Mouse (Mus musculus) layer of hippocampus, adult 9-10 months (tissue): ENCODE measurements at regions not wholly inside any gene's neighbourhood (a gene's known extent, or its start where the extent isn't known, plus 50 kb on each side); places are given as distances from the start of the nearest gene placed in this dataset.

ENCODE experiments used
- DNase-seq: peaks from one replicate; pipeline ENCODE4 v3.0.0; 2022; ENCODE audit warnings: low spot score

DNA sequence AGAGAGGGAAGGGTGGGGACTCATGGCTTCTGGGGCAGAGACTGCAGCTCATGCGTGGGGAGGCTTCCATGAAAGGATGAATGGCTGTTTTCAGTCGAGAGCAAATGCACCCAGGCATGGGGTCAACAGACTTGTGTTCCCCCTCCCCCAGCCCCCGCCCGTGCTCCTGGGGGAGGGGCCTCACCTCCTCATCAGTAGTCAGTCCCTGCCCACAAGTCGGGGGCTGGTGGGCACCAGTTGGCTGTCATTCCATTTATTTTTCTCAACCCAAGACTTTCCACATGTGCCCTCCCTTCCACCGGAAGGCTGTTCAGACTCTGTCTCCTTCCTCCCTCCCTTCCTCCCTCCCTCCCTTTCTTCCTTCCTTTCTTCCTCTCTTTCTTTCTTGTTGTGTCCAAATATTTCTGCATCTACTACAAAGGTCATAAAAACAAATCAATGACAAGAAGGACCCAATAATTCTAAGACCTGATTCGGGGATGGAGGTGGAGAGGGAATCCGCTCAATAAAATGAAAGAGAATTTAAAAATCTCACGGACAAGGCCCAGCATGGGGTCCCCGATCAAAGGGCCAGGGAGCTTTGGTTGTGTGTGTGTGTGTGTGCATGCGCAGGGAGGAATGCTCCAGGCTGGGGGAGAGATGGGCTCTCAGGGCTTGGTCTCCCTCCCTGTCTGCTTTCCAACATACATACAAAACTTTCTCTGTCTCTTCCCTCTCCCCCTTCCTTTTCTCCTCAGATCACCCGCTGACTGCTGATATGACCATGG is 57.7 kb downstream of the Rpl14 start:
- DNase-seq, result no peak

- no peak for DNase-seq
Measured at GRCm38 (mm10) chr9:120629609-120630008, 58.4 kb downstream of the Rpl14 start.

- DNase-seq, result no peak
Measured at GRCm38 (mm10) chr9:120632821-120633220, 61.6 kb downstream of the Rpl14 start.

- no peak for DNase-seq
Measured at GRCm38 (mm10) chr9:120642656-120643055, 71.4 kb downstream of the Rpl14 start.

DNA sequence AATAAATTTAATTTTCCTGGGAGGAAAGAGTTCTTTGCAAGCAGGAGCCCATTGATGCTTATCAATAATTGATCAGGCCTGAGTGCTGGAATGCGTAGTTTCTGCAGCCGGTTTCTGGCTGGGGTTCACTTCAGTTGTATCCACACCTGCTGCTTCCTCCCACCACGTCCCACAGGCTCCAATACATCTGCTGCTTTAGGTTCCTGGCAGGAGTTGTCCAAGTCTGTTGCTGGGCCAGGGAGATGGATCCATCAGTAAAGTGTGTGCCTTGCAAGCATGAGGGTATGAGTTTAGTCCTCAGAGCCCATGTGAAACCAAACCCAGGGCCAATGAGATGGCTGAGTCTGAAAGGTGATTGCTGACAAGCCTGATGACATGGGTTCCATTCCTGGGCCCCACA is 72.1 kb downstream of the Rpl14 start:
- DNase-seq, result peak; percentile 43

- DNase-seq, result no peak
Measured at GRCm38 (mm10) chr9:120645776-120646175, 74.5 kb downstream of the Rpl14 start.

DNA sequence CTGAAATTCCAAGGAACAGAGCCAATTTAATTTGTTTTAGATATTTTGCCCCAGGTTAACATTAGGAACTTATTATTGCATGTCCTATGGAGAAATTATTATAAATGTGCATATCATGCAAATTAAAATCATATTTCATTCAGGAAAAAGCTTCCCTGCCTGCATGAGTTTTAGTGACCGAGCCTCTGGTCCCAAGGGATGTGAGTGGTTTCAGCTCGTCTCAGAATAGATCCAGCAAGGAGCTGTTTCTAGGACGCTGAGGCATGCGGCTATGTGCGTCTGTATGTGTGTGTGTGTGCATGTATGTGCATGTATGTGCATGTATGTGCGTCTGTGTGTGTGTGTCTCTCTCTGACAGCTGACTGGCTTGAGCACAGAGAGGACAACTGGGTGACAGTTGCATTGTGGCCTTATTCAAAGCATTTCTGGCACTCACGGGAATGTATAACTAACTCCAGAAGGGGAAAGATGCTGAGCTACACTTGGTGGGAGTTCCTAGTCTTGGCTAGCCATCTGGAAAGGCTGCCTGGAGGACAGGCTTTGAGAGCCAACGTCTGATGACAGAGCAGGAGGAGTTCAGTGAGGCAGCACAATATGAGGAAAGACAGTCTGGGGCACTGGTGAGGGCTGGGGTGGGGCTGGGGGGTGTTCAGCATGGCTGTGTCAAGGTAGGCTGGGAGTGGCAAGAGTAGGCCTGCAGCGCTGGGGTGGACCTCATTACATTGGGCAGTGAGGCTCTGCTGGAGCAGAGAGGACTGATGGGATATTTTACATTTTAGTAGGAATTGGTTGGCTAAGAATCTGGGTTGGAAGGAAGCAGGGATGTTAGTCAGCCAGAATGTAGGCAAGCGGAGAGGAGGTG is 75.8 kb downstream of the Rpl14 start:
- no peak for DNase-seq

- no peak for DNase-seq
Measured at GRCm38 (mm10) chr9:120647668-120647955, 76.4 kb downstream of the Rpl14 start.

GRCm38 (mm10) chr9:120652733-120653132 is 81.5 kb downstream of the Rpl14 start:
- DNase-seq, result no peak

GRCm38 (mm10) chr9:120653170-120653569 is 81.9 kb downstream of the Rpl14 start:
- no peak for DNase-seq

DNA sequence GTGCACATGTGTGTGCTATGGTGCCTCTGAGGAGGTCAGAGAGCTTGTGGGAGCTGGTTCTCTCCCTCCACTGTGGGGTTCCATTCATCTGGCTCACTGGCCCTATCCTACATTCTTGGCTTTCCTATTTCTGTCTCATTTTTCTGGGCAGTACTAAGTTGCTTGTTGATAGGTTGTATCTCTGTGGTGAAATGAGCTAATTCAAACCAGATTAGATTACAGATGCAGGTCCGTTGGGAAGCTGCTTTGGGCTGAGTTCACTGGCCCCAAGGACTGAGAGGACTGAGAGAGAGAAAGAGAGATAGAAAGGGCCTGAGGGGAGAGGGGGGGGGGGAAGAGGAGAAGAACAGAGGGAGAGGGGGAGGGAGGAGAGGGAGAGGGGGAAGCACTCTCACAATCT is 83.5 kb downstream of the Rpl14 start:
- no peak for DNase-seq

- DNase-seq, result no peak
Measured at GRCm38 (mm10) chr9:120656976-120657375, 85.7 kb downstream of the Rpl14 start.

DNA sequence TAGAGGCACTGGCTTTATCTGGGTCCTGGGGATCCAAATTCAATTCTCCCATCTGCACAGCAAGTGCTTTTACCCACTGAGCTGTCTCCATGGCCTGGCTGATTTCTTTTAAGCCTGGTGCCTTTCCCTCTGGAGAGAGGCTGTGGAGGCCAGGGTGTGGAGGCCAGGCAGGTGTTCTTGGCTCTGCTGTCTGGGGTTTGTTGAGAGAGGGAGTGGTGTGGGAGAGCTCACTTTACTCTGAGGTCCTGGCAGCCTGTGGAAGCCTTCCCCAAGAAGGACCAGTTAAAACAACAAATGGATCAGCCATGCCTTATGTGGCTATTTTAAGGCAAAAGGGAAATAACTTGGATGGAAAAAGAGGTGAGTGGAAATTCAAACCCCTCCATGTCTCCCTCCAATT is 86.5 kb downstream of the Rpl14 start:
- no peak for DNase-seq

- DNase-seq, result no peak
Measured at GRCm38 (mm10) chr9:120658576-120658975, 87.3 kb downstream of the Rpl14 start.

- DNase-seq, result no peak
Measured at GRCm38 (mm10) chr9:120661226-120661625, 90.0 kb downstream of the Rpl14 start.

DNA sequence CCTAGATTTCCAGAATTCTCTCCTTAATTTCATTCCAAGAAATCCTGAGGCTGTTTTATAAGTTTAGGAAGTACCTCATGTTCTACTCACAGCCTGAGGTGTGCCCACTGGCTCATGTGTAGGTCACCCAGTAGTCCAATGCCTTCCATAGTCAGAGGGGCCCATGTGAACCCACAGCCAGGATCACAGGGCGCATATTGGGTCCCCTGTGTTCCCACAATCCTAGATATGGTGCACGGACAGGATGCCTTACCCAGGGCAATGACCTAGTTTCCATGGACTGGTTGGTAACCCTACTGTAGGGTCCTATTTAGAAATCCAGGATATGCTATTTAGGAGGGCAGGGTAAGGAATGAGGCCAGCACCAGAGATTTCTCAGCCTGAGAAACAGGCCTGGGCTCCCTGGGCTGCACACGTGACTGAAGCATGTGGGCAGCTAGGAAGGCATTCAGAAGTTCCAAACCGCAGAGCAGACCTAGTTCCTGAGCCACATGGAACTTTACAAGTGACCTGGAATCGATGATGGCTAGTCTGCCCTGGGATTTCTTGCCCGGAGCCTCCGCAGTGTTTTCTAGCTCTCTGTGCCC is 90.5 kb downstream of the Rpl14 start:
- no peak for DNase-seq

- no peak for DNase-seq
Measured at GRCm38 (mm10) chr9:120663181-120663580, 91.9 kb downstream of the Rpl14 start.

DNA sequence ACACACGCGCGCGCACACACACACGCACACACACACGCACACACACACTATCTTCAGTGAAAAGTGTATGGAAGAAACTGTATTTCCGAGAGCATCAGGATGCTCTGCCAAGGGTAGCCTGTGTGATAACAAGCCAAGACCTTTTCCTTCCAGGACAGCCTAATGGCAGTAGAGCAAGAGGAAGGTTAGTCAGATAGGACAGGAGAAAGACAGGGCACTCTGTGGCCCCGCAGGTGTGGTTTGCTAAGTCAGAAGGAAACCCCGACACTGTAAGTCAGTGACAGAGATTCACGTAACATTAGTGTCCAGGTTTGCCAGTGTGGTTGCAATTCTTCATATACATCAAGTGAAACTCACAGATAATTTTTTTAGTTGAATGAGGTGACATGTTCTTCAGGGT is 92.8 kb downstream of the Rpl14 start:
- DNase-seq, result no peak

DNA sequence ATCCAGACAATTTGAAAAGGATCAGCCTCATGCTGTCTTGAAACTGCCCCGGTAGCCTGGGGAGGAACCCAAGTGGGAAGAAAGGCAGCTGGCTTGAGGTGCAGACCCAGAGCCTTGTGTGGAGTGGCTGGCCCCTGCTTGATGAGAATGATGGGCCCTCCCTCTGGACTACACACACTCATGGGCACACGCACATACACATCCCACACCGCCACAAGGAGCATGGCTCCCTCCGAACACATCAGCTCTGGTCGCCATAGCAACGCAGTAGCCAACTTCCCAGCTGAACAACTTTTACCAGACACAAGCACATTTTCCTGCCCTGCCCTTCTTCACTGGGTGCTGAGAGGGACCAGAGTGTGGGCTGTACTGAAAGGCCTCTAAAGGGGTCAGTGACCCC is 101.2 kb downstream of the Rpl14 start:
- DNase-seq, result no peak

DNA sequence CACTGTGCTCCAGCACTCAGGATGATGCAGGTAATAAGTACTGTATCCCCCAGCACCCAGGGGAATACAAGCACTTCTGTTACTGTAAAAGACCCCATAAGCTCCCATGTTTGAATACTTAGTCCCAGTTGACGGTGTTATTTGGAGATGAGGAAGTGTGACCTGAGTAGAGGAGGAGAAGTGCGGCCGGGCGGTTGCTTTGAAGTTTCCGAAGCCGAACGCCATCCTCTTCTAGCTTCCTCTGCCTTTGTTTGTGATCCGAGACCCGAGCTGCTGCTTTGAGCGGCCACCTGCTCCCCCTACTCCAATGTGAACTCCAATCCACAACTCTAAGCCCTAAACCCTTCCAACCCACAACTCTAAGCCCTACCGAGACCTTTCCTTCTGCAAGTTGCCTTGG is 103.6 kb downstream of the Rpl14 start:
- DNase-seq, result no peak

GRCm38 (mm10) chr9:120675371-120676150 is 104.3 kb downstream of the Rpl14 start:
- no peak for DNase-seq

DNA sequence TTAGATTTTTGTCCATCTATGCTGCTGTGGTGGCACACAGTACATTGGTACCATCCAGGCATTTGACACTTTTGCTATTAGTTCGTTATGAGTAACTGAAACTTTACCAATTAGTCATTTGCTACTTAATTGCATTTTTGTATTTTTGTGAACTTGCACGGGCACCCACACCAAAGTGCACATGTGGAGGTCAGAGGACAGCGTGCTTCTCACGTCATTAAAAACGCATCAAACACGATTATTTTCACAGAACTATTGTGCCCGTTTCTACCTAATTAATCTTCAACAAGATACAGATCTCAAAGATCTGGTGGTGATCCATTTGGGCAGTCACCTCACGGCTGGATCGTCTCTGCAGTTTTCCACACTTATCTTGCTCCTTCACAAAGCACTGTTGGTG is 105.1 kb downstream of the Rpl14 start:
- DNase-seq, result no peak
